Mouse (Mus musculus): ENCODE data around the gene Olfr1302. TPM values are rescaled to one million over a fixed set of nuclear protein-coding genes. Genes with fewer than 3 reads are reported as not detected.

The Olfr1302 gene
- not detected for total RNA-seq (2021)

- DNase-seq, result no peak
These were observed at the start of gene Olfr1302 for GRCm38 (mm10) chr2:111777129-111777528. Olfr1302 (plus strand) TSS chr2:111777429.

GRCm38 (mm10) chr2:111750706-111751105 lies 26.5 kb upstream of the Olfr1302 start, which contains the start of gene Olfr1301:
Olfr1301 (plus strand) TSS chr2:111751006.
- DNase-seq, result no peak

- DNase-seq, result no peak
These were observed 35.7 kb downstream of the Olfr1302 start for GRCm38 (mm10) chr2:111812936-111813335.

GRCm38 (mm10) chr2:111820240-111820639 lies 43.0 kb downstream of the Olfr1302 start, which contains the start of gene Olfr1303:
Olfr1303 (minus strand) TSS chr2:111820340.
- DNase-seq, result no peak

Other genes starting within 250 kb of the Olfr1302 start
- gene Olfr1294, start 237.1 kb upstream of the Olfr1302 start, total RNA-seq (2021), result not detected
- gene Olfr1295, start 207.7 kb upstream of the Olfr1302 start, total RNA-seq (2021), result not detected
- gene Olfr1297, start 150.9 kb upstream of the Olfr1302 start, total RNA-seq (2021), result not detected
- not detected for gene Olfr1298, start 128.2 kb upstream of the Olfr1302 start, total RNA-seq (2021)
- not detected for gene Olfr1299, start 116.0 kb upstream of the Olfr1302 start, total RNA-seq (2021)
- not detected for gene Olfr1301, start 26.4 kb upstream of the Olfr1302 start, total RNA-seq (2021)
- gene Olfr1303, start 42.9 kb downstream of the Olfr1302 start, total RNA-seq (2021), result not detected
- gene Olfr1305, start 99.7 kb downstream of the Olfr1302 start, total RNA-seq (2021), result not detected
- not detected for gene Olfr1306, start 138.8 kb downstream of the Olfr1302 start, total RNA-seq (2021)
- under 1 TPM; 0.05 to 0.07 TPM for gene Olfr1307, start 172.0 kb downstream of the Olfr1302 start, total RNA-seq (2021)
- not detected for gene Olfr1308, start 187.5 kb downstream of the Olfr1302 start, total RNA-seq (2021)
- not detected for gene Olfr1309, start 212.9 kb downstream of the Olfr1302 start, total RNA-seq (2021)
- not detected for gene Olfr1310, start 235.3 kb downstream of the Olfr1302 start, total RNA-seq (2021)
- gene Olfr1311, start 247.0 kb downstream of the Olfr1302 start, total RNA-seq (2021), result not detected

Measured in layer of hippocampus, postnatal 36 days (tissue).